ENCODE assay signal across 25 mouse cellular contexts in genomic region chr15:62466856-62467255, GRCm38 (mm10).
"Had no signal": no experiment of that assay in that cellular context is flagged by ENCODE, and none has a peak within 500 bp of the region (broad histone marks: within the 10 kb centered on the region; RNA-seq: fewer than 3 reads in every experiment).

No protein-coding gene starts in this region.

- H3K4me3 ChIP-seq: limb, embryonic 10.5 days; limb, embryonic 13.5 days; liver, embryonic 12.5 days; liver, embryonic 15.5 days; lung, embryonic 15.5 days; megakaryocyte, embryonic 14.5 days; midbrain, embryonic 10.5 days; midbrain, embryonic 13.5 days; myocyte; neural tube, embryonic 13.5 days had no signal

- H3K9me3 ChIP-seq: limb, embryonic 10.5 days; limb, embryonic 13.5 days; liver, embryonic 12.5 days; liver, embryonic 15.5 days; lung, embryonic 15.5 days; midbrain, embryonic 10.5 days; midbrain, embryonic 13.5 days; neural tube, embryonic 13.5 days had no signal

- H3K9ac ChIP-seq: limb, embryonic 13.5 days; liver, embryonic 12.5 days; liver, embryonic 15.5 days; lung, embryonic 15.5 days; midbrain, embryonic 13.5 days; neural tube, embryonic 13.5 days had no signal

- H3K27ac ChIP-seq: limb, embryonic 10.5 days; limb, embryonic 13.5 days; liver, embryonic 12.5 days; liver, embryonic 15.5 days; lung, embryonic 15.5 days; midbrain, embryonic 10.5 days; midbrain, embryonic 13.5 days; neural tube, embryonic 13.5 days had no signal

- H3K36me3 ChIP-seq: limb, embryonic 10.5 days; limb, embryonic 13.5 days; liver, embryonic 12.5 days; liver, embryonic 15.5 days; lung, embryonic 15.5 days; midbrain, embryonic 10.5 days; midbrain, embryonic 13.5 days; neural tube, embryonic 13.5 days had no signal

- DNase-seq: kidney, adult 9 months; kidney, postnatal 14 days; kidney, postnatal 4 days; layer of hippocampus, adult 9-11 months; layer of hippocampus, postnatal 36 days; liver; lung, adult 18-20 months; lung, postnatal 10 days; lung, postnatal 36 days; retina, postnatal 1 day; right cerebral cortex, postnatal 25 days; spleen, adult 18-20 months; thymus, adult 18-20 months; thymus, postnatal 36 days had no signal

- H3K4me2 ChIP-seq: limb, embryonic 13.5 days; liver, embryonic 12.5 days; liver, embryonic 15.5 days; lung, embryonic 15.5 days; midbrain, embryonic 13.5 days; neural tube, embryonic 13.5 days had no signal

- H3K27me3 ChIP-seq: limb, embryonic 13.5 days; liver, embryonic 12.5 days; liver, embryonic 15.5 days; lung, embryonic 15.5 days had no signal

- H3K4me1 ChIP-seq: limb, embryonic 13.5 days; liver, embryonic 12.5 days; liver, embryonic 15.5 days; lung, embryonic 15.5 days; megakaryocyte, embryonic 14.5 days had no signal

- ATAC-seq: liver, embryonic 12.5 days; midbrain, embryonic 13.5 days; midbrain, embryonic 16.5 days had no signal
